Mouse (Mus musculus): ENCODE measurements at regions not wholly inside any gene's neighbourhood (a gene's known extent, or its start where the extent isn't known, plus 50 kb on each side); places are given as distances from the start of the nearest gene placed in this dataset.

- ATAC-seq (replicated peaks; ENCODE audit: insufficient number of reproducible peaks, insufficient read depth, low FRiP score, low read depth) = no peak
- Histone ChIP-seq H3K9ac (no peak overlapping the region), H3K4me1 (replicated peaks) (peaks cover 44% of the 10 kb centered on the region), H3K27me3 (peaks cover 30% of the 10 kb centered on the region), H3K27ac (no peak overlapping the region), H3K4me3 (no peak overlapping the region), H3K9me3 (replicated peaks) (no peaks in the 10 kb centered on the region), H3K36me3 (no peaks in the 10 kb centered on the region), H3K4me2 (no peak overlapping the region)
- WGBS = 42% methylated on average over 7 of the region's 7 CpGs
Observed at GRCm38 (mm10) chr15:38167618-38168152, 742.3 kb downstream of the 4930447A16Rik start.

GRCm38 (mm10) chr15:38169191-38169590 lies 743.8 kb downstream of the 4930447A16Rik start:
- peak overlapping the region; percentile 45 for H3K4me2 ChIP-seq
- no peaks in the 10 kb centered on the region for H3K36me3 ChIP-seq
- H3K4me1 ChIP-seq (replicated peaks) = peaks cover 46% of the 10 kb centered on the region
- ATAC-seq (replicated peaks; ENCODE audit: insufficient number of reproducible peaks, insufficient read depth, low FRiP score, low read depth) = no peak
- no peak overlapping the region for H3K9ac ChIP-seq
- H3K9me3 ChIP-seq (replicated peaks) = no peaks in the 10 kb centered on the region
- peak overlapping the region; percentile 19; the same call in 1 of the 2 replicates for H3K27ac ChIP-seq
- H3K4me3 ChIP-seq = peak overlapping the region; percentile 17; the same call in 1 of the 2 replicates
- 45% methylated on average over 8 of the region's 8 CpGs for WGBS
- H3K27me3 ChIP-seq = peaks cover 26% of the 10 kb centered on the region
